Mouse (Mus musculus): ENCODE data around the gene Kmt5b.
A peak's percentile ranks its signal among the peaks of the same experiment; 100 is the strongest.

The Kmt5b gene

GRCm38 (mm10) chr19:3845339-3845738 is 78.1 kb downstream of the Kmt5b start:
- no peak for DNase-seq

- no peak for DNase-seq
Observed at GRCm38 (mm10) chr19:3845803-3846406, 78.7 kb downstream of the Kmt5b start.

GRCm38 (mm10) chr19:3846676-3847604 is 79.7 kb downstream of the Kmt5b start:
- DNase-seq: no peak

GRCm38 (mm10) chr19:3847711-3848110 is 80.5 kb downstream of the Kmt5b start:
- no peak for DNase-seq

- DNase-seq: peak; percentile 58 to 66
Observed at GRCm38 (mm10) chr19:3848207-3848808, 81.1 kb downstream of the Kmt5b start.

- no peak for DNase-seq
Observed at GRCm38 (mm10) chr19:3849251-3849650, 82.0 kb downstream of the Kmt5b start.

- no peak for DNase-seq
Observed at GRCm38 (mm10) chr19:3850076-3850475, 82.9 kb downstream of the Kmt5b start.

- peak; percentile 88 to 89 for DNase-seq
Observed at GRCm38 (mm10) chr19:3850847-3851469, 83.7 kb downstream of the Kmt5b start.

GRCm38 (mm10) chr19:3851502-3851962 is 84.3 kb downstream of the Kmt5b start, which contains the start of gene Chka:
Gene Chka (plus strand): TSS chr19:3851773.
- DNase-seq: peak; percentile 95 to 96

- no peak for DNase-seq
Observed at GRCm38 (mm10) chr19:3851979-3852681, 84.9 kb downstream of the Kmt5b start.

- no peak for DNase-seq
Observed at GRCm38 (mm10) chr19:3853121-3853520, 85.9 kb downstream of the Kmt5b start.

- DNase-seq: no peak
Observed at GRCm38 (mm10) chr19:3853891-3854290, 86.7 kb downstream of the Kmt5b start.

- DNase-seq: peak; percentile 55 to 58
Observed at GRCm38 (mm10) chr19:3855091-3855490, 87.9 kb downstream of the Kmt5b start.

GRCm38 (mm10) chr19:3855601-3856000 is 88.4 kb downstream of the Kmt5b start:
- DNase-seq: no peak

GRCm38 (mm10) chr19:3857220-3857619 is 90.0 kb downstream of the Kmt5b start:
- DNase-seq: no peak

- DNase-seq: no peak
Observed at GRCm38 (mm10) chr19:3862713-3863112, 95.5 kb downstream of the Kmt5b start.

- no peak for DNase-seq
Observed at GRCm38 (mm10) chr19:3864960-3865359, 97.7 kb downstream of the Kmt5b start.
